Mouse (Mus musculus) ES-Bruce4 (cell line): ENCODE results near the gene Sucnr1. TPM values are rescaled to one million over a fixed set of nuclear protein-coding genes. Genes with fewer than 3 reads are reported as not detected.

Source experiments
- H3K27ac ChIP-seq: 2 replicates; pipeline ENCODE4 v1.5.1; 2012; ENCODE audit warnings: low read length, inconsistent platforms; ENCODE audit not compliant: insufficient read depth
- H3K27me3 ChIP-seq: 2 replicates; pipeline ENCODE4 v1.6.1; 2012; ENCODE audit warnings: mild to moderate bottlenecking, low read length, inconsistent platforms; ENCODE audit not compliant: control insufficient read depth, poor library complexity, insufficient read depth, severe bottlenecking
- H3K36me3 ChIP-seq: 2 replicates; pipeline ENCODE4 v1.6.1; 2012; ENCODE audit warnings: inconsistent platforms, mild to moderate bottlenecking, low read length, moderate library complexity; ENCODE audit not compliant: control insufficient read depth, poor library complexity, insufficient read depth, severe bottlenecking
- H3K4me1 ChIP-seq: one replicate; pipeline ENCODE4 v1.8.1; 2011; ENCODE audit warnings: low read length; ENCODE audit not compliant: control insufficient read depth, insufficient read depth
- H3K4me3 ChIP-seq: 2 replicates; pipeline ENCODE4 v1.5.1; 2011; ENCODE audit warnings: low read depth, mild to moderate bottlenecking, low read length
- H3K9ac ChIP-seq: 2 replicates; pipeline ENCODE4 v1.6.1; 2012; ENCODE audit warnings: low read depth, mild to moderate bottlenecking, inconsistent platforms; ENCODE audit not compliant: poor library complexity, severe bottlenecking
- H3K9me3 ChIP-seq: replicated peaks from 2 replicates; pipeline ENCODE4 v1.6.1; 2012; ENCODE audit warnings: mild to moderate bottlenecking, low read length, inconsistent platforms; ENCODE audit not compliant: control insufficient read depth, poor library complexity, insufficient read depth, severe bottlenecking
- CTCF ChIP-seq: IDR thresholded peaks from one replicate; pipeline ENCODE4 v1.8.1; 2011; ENCODE audit warnings: low read depth, low read length
- EP300 ChIP-seq: IDR thresholded peaks from 2 replicates; pipeline ENCODE4 v1.6.1; 2011; ENCODE audit warnings: low read depth, low read length; ENCODE audit not compliant: insufficient read depth
- POLR2A ChIP-seq: IDR thresholded peaks from one replicate; pipeline ENCODE4 v1.8.1; 2011; ENCODE audit warnings: low read length; ENCODE audit not compliant: insufficient read depth
- polyA plus RNA-seq: library from polyadenylated mRNA; stranded (reverse); fragments of >200 nt; gene quantifications from 2 replicates; pipeline ENCODE4 v1.2.4, GENCODE M21; 2011; ENCODE audit warnings: low read depth; ENCODE audit not compliant: missing spikeins, insufficient read depth, insufficient read length

The Sucnr1 gene
- polyA plus RNA-seq: not detected in 2 replicates

GRCm38 (mm10) chr3:60081648-60082047 is at the start of gene Sucnr1:
Gene Sucnr1, plus strand, starts transcription at chr3:60081869.
- TF ChIP-seq CTCF: no peak
- Histone ChIP-seq H3K27me3 (no peaks in the 10 kb centered on the region), H3K36me3 (no peaks in the 10 kb centered on the region), H3K4me3 (no peak within 1 kb of the TSS), H3K9me3 (no peaks in the 10 kb centered on the region), H3K9ac (no peak within 1 kb of the TSS), H3K27ac (no peak within 1 kb of the TSS), H3K4me1 (no peaks in the 10 kb centered on the region)

- no peak for TF ChIP-seq POLR2A
- TF ChIP-seq EP300: no peak
- no peak for TF ChIP-seq CTCF
These were observed 35.3 kb upstream of the Sucnr1 start for GRCm38 (mm10) chr3:60046221-60046913.

DNA sequence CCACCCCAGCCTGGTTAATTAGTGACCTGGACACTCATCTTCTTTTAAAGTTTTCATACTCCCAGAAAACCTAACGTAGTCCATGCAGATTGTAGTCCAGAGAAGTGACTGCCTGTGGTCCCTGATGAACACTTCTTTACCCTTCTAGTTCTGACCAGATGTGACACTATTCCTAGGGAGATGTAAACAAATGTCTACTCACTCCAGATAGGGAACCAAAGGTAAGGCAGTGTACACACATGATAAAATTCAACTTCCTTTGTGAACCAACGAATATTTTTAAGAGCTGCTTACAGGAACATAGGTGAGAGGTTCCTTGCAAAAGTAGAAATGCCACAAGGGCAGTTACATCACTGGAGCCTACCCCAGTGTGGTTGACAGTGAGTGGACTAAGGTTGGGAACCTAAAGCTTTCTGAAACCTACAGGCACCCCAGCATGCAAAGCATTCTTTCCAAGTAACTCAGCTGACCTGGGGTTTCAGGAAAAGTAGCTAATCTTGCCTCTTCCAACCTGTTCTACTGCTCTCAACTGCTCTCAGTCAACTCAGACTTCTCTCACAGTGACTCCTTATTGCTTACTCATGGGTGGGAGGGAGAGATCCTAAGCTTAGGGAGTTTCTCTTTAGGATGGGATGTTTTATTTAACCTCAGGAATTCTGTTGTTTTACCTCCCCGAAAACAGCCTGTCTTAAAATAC is 28.3 kb upstream of the Sucnr1 start:
- no peaks in the 10 kb centered on the region for H3K9me3 ChIP-seq
- H3K36me3 ChIP-seq: no peaks in the 10 kb centered on the region

More at GRCm38 (mm10) chr3:60046221-60046913, 35.3 kb upstream of the Sucnr1 start:
- no peak overlapping the region for H3K27ac ChIP-seq
- H3K9ac ChIP-seq: no peak overlapping the region
- no peaks in the 10 kb centered on the region for H3K4me1 ChIP-seq
- no peaks in the 10 kb centered on the region for H3K9me3 ChIP-seq
- no peaks in the 10 kb centered on the region for H3K27me3 ChIP-seq
- no peaks in the 10 kb centered on the region for H3K36me3 ChIP-seq
- H3K4me3 ChIP-seq: no peak overlapping the region

GRCm38 (mm10) chr3:60053931-60054330 is 27.7 kb upstream of the Sucnr1 start:
- Histone ChIP-seq H3K9ac (no peak overlapping the region), H3K4me3 (no peak overlapping the region), H3K27me3 (no peaks in the 10 kb centered on the region), H3K27ac (no peak overlapping the region), H3K4me1 (no peaks in the 10 kb centered on the region), H3K9me3 (no peaks in the 10 kb centered on the region), H3K36me3 (no peaks in the 10 kb centered on the region)
- no peak for TF ChIP-seq CTCF
- TF ChIP-seq POLR2A: no peak
- TF ChIP-seq EP300: no peak

More for the DNA sequence above, 28.3 kb upstream of the Sucnr1 start:
- no peak overlapping the region for H3K27ac ChIP-seq
- TF ChIP-seq EP300 (no peak), POLR2A (no peak), CTCF (no peak)
- H3K9ac ChIP-seq: no peak overlapping the region
- no peaks in the 10 kb centered on the region for H3K27me3 ChIP-seq
- no peaks in the 10 kb centered on the region for H3K4me1 ChIP-seq
- H3K4me3 ChIP-seq: no peak overlapping the region

DNA sequence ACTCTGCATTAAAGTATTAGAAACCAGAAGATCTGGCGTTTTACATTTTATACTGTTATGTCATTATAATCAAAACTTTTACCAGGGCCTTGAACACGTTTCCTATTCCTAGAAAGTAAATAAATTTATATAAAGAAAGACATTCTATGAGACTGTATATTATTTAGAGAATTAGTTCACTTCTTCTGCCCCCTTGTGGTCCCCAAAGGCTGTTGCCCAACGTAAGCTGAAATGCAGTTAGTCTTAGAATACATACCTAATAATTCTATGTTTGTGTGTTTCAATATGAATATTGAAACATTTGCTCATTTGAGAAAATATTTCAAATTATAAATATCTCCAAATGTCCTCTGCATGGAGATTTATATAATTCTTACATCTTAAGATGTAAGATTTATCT is 25.2 kb upstream of the Sucnr1 start:
- Histone ChIP-seq H3K27ac (no peak overlapping the region), H3K9ac (no peak overlapping the region), H3K4me1 (no peaks in the 10 kb centered on the region), H3K4me3 (no peak overlapping the region), H3K27me3 (no peaks in the 10 kb centered on the region), H3K9me3 (no peaks in the 10 kb centered on the region), H3K36me3 (no peaks in the 10 kb centered on the region)
- TF ChIP-seq CTCF: no peak
- no peak for TF ChIP-seq POLR2A
- no peak for TF ChIP-seq EP300

- Histone ChIP-seq H3K9me3 (no peaks in the 10 kb centered on the region), H3K36me3 (no peaks in the 10 kb centered on the region), H3K9ac (no peak overlapping the region), H3K4me3 (no peak overlapping the region), H3K27ac (no peak overlapping the region), H3K27me3 (no peaks in the 10 kb centered on the region), H3K4me1 (no peaks in the 10 kb centered on the region)
- TF ChIP-seq POLR2A (no peak), CTCF (no peak), EP300 (no peak)
These were observed 24.4 kb upstream of the Sucnr1 start for GRCm38 (mm10) chr3:60057070-60057808.
